Comparison of ENCODE assay signal across 10 mouse cellular contexts in genomic region chr8:116652949-116653348, GRCm38 (mm10).
A peak's percentile ranks its signal among the peaks of the same experiment; 100 is the strongest.
DNase-seq lines count a peak whose midpoint lies in the region; ATAC-seq and TF ChIP-seq lines count a peak whose summit lies in the region.
"Had no signal": no experiment of that assay in that cellular context is flagged by ENCODE, and none has a peak within 500 bp of the region (broad histone marks: within the 10 kb centered on the region; RNA-seq: fewer than 3 reads in every experiment).

No protein-coding gene starts in this region.

- no peaks in the 10 kb centered on the region for H3K27me3 ChIP-seq in heart, embryonic 10.5 days (ENCODE audit: insufficient read depth, poor library complexity, severe bottlenecking)
- no peaks in the 10 kb centered on the region for H3K27me3 ChIP-seq in midbrain, postnatal 0 days (ENCODE audit: insufficient read depth, low read length)
- no peaks in the 10 kb centered on the region for H3K27me3 ChIP-seq in midbrain, embryonic 15.5 days (replicated peaks)
- H3K27me3 ChIP-seq in intestine, postnatal 0 days (replicated peaks; ENCODE audit: control insufficient read depth, insufficient read depth, low read length): no peaks in the 10 kb centered on the region
- H3K27me3 ChIP-seq in limb, embryonic 10.5 days (ENCODE audit: low read depth, poor library complexity, severe bottlenecking): no peaks in the 10 kb centered on the region
- H3K27me3 ChIP-seq: lung, embryonic 15.5 days had no signal

- DNase-seq in heart, embryonic 10.5 days (ENCODE audit: low spot score): peak; percentile 50
- DNase-seq in heart, adult 9 months (ENCODE audit: low spot score in 2 of 2): no peak
- DNase-seq in midbrain, postnatal 0 days (ENCODE audit: low spot score): peak; percentile 68
- peak; percentile 17 for DNase-seq in limb, embryonic 10.5 days (ENCODE audit: low spot score)
- DNase-seq in right cerebral cortex, adult 2 months (ENCODE audit: low spot score in 2 of 2): no peak
- no peak for DNase-seq in right cerebral cortex, postnatal 14 days

- ATAC-seq in midbrain, postnatal 0 days (ENCODE audit: low FRiP score): 0 out of 2 replicates have a peak, but pooled peaks have one; percentile 47
- ATAC-seq in midbrain, embryonic 15.5 days (replicated peaks): no peak
- peak; percentile 57; the same call in 1 of the 2 replicates for ATAC-seq in intestine, postnatal 0 days

- no peak overlapping the region for H3K9ac ChIP-seq in midbrain, postnatal 0 days (replicated peaks; ENCODE audit: low read length, poor library complexity, severe bottlenecking)
- H3K9ac ChIP-seq in midbrain, embryonic 15.5 days: no peak overlapping the region
- H3K9ac ChIP-seq in intestine, postnatal 0 days (ENCODE audit: low read depth, low read length): no peak overlapping the region
- H3K9ac ChIP-seq: lung, embryonic 15.5 days had no signal

- no peaks in the 10 kb centered on the region for H3K9me3 ChIP-seq in heart, embryonic 10.5 days
- no peaks in the 10 kb centered on the region for H3K9me3 ChIP-seq in midbrain, postnatal 0 days (ENCODE audit: low read length)
- no peaks in the 10 kb centered on the region for H3K9me3 ChIP-seq in midbrain, embryonic 15.5 days
- H3K9me3 ChIP-seq in intestine, postnatal 0 days (ENCODE audit: control insufficient read depth): no peaks in the 10 kb centered on the region
- no peaks in the 10 kb centered on the region for H3K9me3 ChIP-seq in limb, embryonic 10.5 days (replicated peaks)
- H3K9me3 ChIP-seq: lung, embryonic 15.5 days had no signal

- peaks cover 8% of the 10 kb centered on the region; the same call in 1 of the 2 replicates for H3K4me1 ChIP-seq in heart, embryonic 10.5 days
- no peaks in the 10 kb centered on the region for H3K4me1 ChIP-seq in midbrain, postnatal 0 days (ENCODE audit: insufficient read depth, low read length)
- H3K4me1 ChIP-seq in midbrain, embryonic 15.5 days: no peaks in the 10 kb centered on the region
- H3K4me1 ChIP-seq in intestine, postnatal 0 days (replicated peaks; ENCODE audit: control insufficient read depth, insufficient read depth, low read length): no peaks in the 10 kb centered on the region
- no peaks in the 10 kb centered on the region for H3K4me1 ChIP-seq in limb, embryonic 10.5 days
- H3K4me1 ChIP-seq: lung, embryonic 15.5 days had no signal

- no peak overlapping the region for H3K4me3 ChIP-seq in heart, embryonic 10.5 days
- H3K4me3 ChIP-seq in midbrain, postnatal 0 days (ENCODE audit: low read depth, low read length): no peak overlapping the region
- no peak overlapping the region for H3K4me3 ChIP-seq in midbrain, embryonic 15.5 days
- H3K4me3 ChIP-seq in intestine, postnatal 0 days (ENCODE audit: low read depth, low read length): no peak overlapping the region
- no peak overlapping the region for H3K4me3 ChIP-seq in limb, embryonic 10.5 days
- H3K4me3 ChIP-seq: left cerebral cortex, adult 2 months; lung, embryonic 15.5 days had no signal

- no peak overlapping the region for H3K27ac ChIP-seq in heart, embryonic 10.5 days
- no peak overlapping the region for H3K27ac ChIP-seq in midbrain, postnatal 0 days (ENCODE audit: low read depth, low read length)
- H3K27ac ChIP-seq in midbrain, embryonic 15.5 days: no peak overlapping the region
- H3K27ac ChIP-seq in intestine, postnatal 0 days (ENCODE audit: low read depth, low read length): no peak overlapping the region
- H3K27ac ChIP-seq in limb, embryonic 10.5 days: no peak overlapping the region
- H3K27ac ChIP-seq: left cerebral cortex, adult 2 months; lung, embryonic 15.5 days had no signal

- H3K36me3 ChIP-seq in heart, embryonic 10.5 days: no peaks in the 10 kb centered on the region
- H3K36me3 ChIP-seq in midbrain, postnatal 0 days (ENCODE audit: insufficient read depth, low read length): no peaks in the 10 kb centered on the region
- no peaks in the 10 kb centered on the region for H3K36me3 ChIP-seq in midbrain, embryonic 15.5 days (replicated peaks)
- H3K36me3 ChIP-seq in intestine, postnatal 0 days (ENCODE audit: control insufficient read depth, insufficient read depth): no peaks in the 10 kb centered on the region
- no peaks in the 10 kb centered on the region for H3K36me3 ChIP-seq in limb, embryonic 10.5 days
- H3K36me3 ChIP-seq: lung, embryonic 15.5 days had no signal

- TF ChIP-seq CTCF in midbrain, postnatal 0 days (IDR thresholded peaks at IDR 0.05): no peak
- TF ChIP-seq CTCF in intestine, postnatal 0 days (IDR thresholded peaks at IDR 0.05; ENCODE audit: low read depth): no peak

- no peak overlapping the region for H3K4me2 ChIP-seq in midbrain, postnatal 0 days (ENCODE audit: low read depth, low read length, poor library complexity, severe bottlenecking)
- H3K4me2 ChIP-seq in midbrain, embryonic 15.5 days: no peak overlapping the region
- H3K4me2 ChIP-seq in intestine, postnatal 0 days (replicated peaks; ENCODE audit: low read depth): no peak overlapping the region
- H3K4me2 ChIP-seq: lung, embryonic 15.5 days had no signal

- 77% methylated on average over 4 of the region's 4 CpGs for WGBS in heart, embryonic 10.5 days
- 60% methylated on average over 4 of the region's 4 CpGs for WGBS in midbrain, postnatal 0 days
- WGBS in midbrain, embryonic 15.5 days: 52% methylated on average over 4 of the region's 4 CpGs
- WGBS in intestine, postnatal 0 days: 56% methylated on average over 4 of the region's 4 CpGs
- WGBS in limb, embryonic 10.5 days: 85% methylated on average over 4 of the region's 4 CpGs

Comparison
In these comparisons a context has a peak if more than half of its experiments do, and no peak if none do; other contexts are left out.
1. DNase-seq: peak in heart, embryonic 10.5 days (single experiment), midbrain, postnatal 0 days (single experiment) and limb, embryonic 10.5 days (single experiment); none in heart, adult 9 months (0 of 2), right cerebral cortex, adult 2 months (0 of 2) and right cerebral cortex, postnatal 14 days (single experiment).